Mouse (Mus musculus): ENCODE data around the gene Slc1a2. TPM values are rescaled to one million over a fixed set of nuclear protein-coding genes. Genes with fewer than 3 reads are reported as not detected.

The Slc1a2 gene
- polyA plus RNA-seq, 1 experiment from 2014 or later: 11.0 TPM

DNA sequence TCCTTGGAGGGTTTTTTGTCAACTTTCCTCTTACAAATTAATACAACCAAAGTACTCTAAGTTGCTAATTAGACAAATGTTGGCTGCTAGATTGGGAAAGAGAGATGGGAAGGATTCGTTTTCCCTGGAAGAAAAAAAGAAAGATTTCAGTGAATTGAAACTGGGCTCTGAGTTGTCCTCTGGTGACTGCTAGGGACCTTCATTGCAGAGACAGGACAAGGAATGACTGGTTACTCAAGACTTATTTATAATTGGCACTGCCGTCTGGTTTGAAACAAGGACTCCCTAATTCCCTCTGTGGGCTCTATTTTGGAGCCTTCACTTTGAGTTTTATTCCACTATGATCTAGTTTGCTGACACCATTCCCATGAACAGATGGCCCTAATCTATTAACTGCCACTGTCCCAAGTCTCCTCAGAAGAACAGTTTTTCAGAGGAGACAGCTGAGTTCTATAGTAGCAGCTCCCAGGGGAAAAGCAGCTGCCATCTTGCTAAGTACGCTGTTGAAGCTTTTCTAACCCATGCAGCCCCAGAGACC is 22.9 kb upstream of the Slc1a2 start:
- Histone ChIP-seq H3K9me3 (ENCODE audit: control insufficient read depth, low read length) (no peaks in the 10 kb centered on the region), H3K4me1 (replicated peaks; ENCODE audit: control insufficient read depth, insufficient read depth, low read length) (peaks cover 11% of the 10 kb centered on the region; the same call in 1 of the 2 replicates), H3K27me3 (replicated peaks; ENCODE audit: control insufficient read depth, insufficient read depth, low read length) (no peaks in the 10 kb centered on the region), H3K4me3 (replicated peaks; ENCODE audit: low read length) (no peak overlapping the region), H3K9ac (replicated peaks; ENCODE audit: low read depth, low read length) (no peak overlapping the region), H3K36me3 (ENCODE audit: control insufficient read depth, insufficient read depth) (no peaks in the 10 kb centered on the region), H3K4me2 (ENCODE audit: low read length) (no peak overlapping the region), H3K27ac (ENCODE audit: low read length) (no peak overlapping the region)
- 52% methylated on average over 3 of the region's 3 CpGs for WGBS
- ATAC-seq: no peak

GRCm38 (mm10) chr2:102636116-102636600 is 22.3 kb upstream of the Slc1a2 start:
- H3K27me3 ChIP-seq (replicated peaks; ENCODE audit: control insufficient read depth, insufficient read depth, low read length): no peaks in the 10 kb centered on the region
- 83% methylated on average over 7 of the region's 7 CpGs for WGBS
- H3K4me1 ChIP-seq (replicated peaks; ENCODE audit: control insufficient read depth, insufficient read depth, low read length): peaks cover 11% of the 10 kb centered on the region; the same call in 1 of the 2 replicates
- H3K4me3 ChIP-seq (replicated peaks; ENCODE audit: low read length): no peak overlapping the region
- no peak overlapping the region for H3K27ac ChIP-seq (ENCODE audit: low read length)
- H3K9ac ChIP-seq (replicated peaks; ENCODE audit: low read depth, low read length): no peak overlapping the region
- H3K36me3 ChIP-seq (ENCODE audit: control insufficient read depth, insufficient read depth): no peaks in the 10 kb centered on the region
- H3K4me2 ChIP-seq (ENCODE audit: low read length): no peak overlapping the region
- H3K9me3 ChIP-seq (ENCODE audit: control insufficient read depth, low read length): no peaks in the 10 kb centered on the region
- no peak for ATAC-seq

- WGBS: 25% methylated on average over 5 of the region's 5 CpGs
- no peak for ATAC-seq
These were observed 20.3 kb upstream of the Slc1a2 start for GRCm38 (mm10) chr2:102638140-102638539.

GRCm38 (mm10) chr2:102638690-102639089 is 19.8 kb upstream of the Slc1a2 start:
- H3K4me3 ChIP-seq (replicated peaks; ENCODE audit: low read length): no peak overlapping the region
- 7% methylated on average over 2 of the region's 2 CpGs for WGBS
- H3K4me1 ChIP-seq (replicated peaks; ENCODE audit: control insufficient read depth, insufficient read depth, low read length): peaks cover 11% of the 10 kb centered on the region; the same call in 1 of the 2 replicates
- H3K27me3 ChIP-seq (replicated peaks; ENCODE audit: control insufficient read depth, insufficient read depth, low read length): no peaks in the 10 kb centered on the region
- ATAC-seq: peak; percentile 63
- H3K9ac ChIP-seq (replicated peaks; ENCODE audit: low read depth, low read length): no peak overlapping the region
- no peak overlapping the region for H3K27ac ChIP-seq (ENCODE audit: low read length)
- no peaks in the 10 kb centered on the region for H3K9me3 ChIP-seq (ENCODE audit: control insufficient read depth, low read length)
- H3K36me3 ChIP-seq (ENCODE audit: control insufficient read depth, insufficient read depth): no peaks in the 10 kb centered on the region
- H3K4me2 ChIP-seq (ENCODE audit: low read length): no peak overlapping the region

More at GRCm38 (mm10) chr2:102638140-102638539, 20.3 kb upstream of the Slc1a2 start:
- H3K9me3 ChIP-seq (ENCODE audit: control insufficient read depth, low read length): no peaks in the 10 kb centered on the region
- no peaks in the 10 kb centered on the region for H3K36me3 ChIP-seq (ENCODE audit: control insufficient read depth, insufficient read depth)
- H3K27ac ChIP-seq (ENCODE audit: low read length): no peak overlapping the region
- no peak overlapping the region for H3K4me2 ChIP-seq (ENCODE audit: low read length)
- H3K4me1 ChIP-seq (replicated peaks; ENCODE audit: control insufficient read depth, insufficient read depth, low read length): peaks cover 11% of the 10 kb centered on the region; the same call in 1 of the 2 replicates
- H3K27me3 ChIP-seq (replicated peaks; ENCODE audit: control insufficient read depth, insufficient read depth, low read length): no peaks in the 10 kb centered on the region
- no peak overlapping the region for H3K4me3 ChIP-seq (replicated peaks; ENCODE audit: low read length)
- H3K9ac ChIP-seq (replicated peaks; ENCODE audit: low read depth, low read length): no peak overlapping the region

- H3K4me1 ChIP-seq (replicated peaks; ENCODE audit: control insufficient read depth, insufficient read depth, low read length): peaks cover 5% of the 10 kb centered on the region; the same call in 1 of the 2 replicates
- H3K9ac ChIP-seq (replicated peaks; ENCODE audit: low read depth, low read length): no peak overlapping the region
- H3K27ac ChIP-seq (ENCODE audit: low read length): no peak overlapping the region
- no peaks in the 10 kb centered on the region for H3K9me3 ChIP-seq (ENCODE audit: control insufficient read depth, low read length)
- no peaks in the 10 kb centered on the region for H3K27me3 ChIP-seq (replicated peaks; ENCODE audit: control insufficient read depth, insufficient read depth, low read length)
- WGBS: 75% methylated on average over 10 of the region's 10 CpGs
- ATAC-seq: peak; percentile 55; the same call in 1 of the 2 replicates
- H3K4me3 ChIP-seq (replicated peaks; ENCODE audit: low read length): no peak overlapping the region
- H3K4me2 ChIP-seq (ENCODE audit: low read length): no peak overlapping the region
- H3K36me3 ChIP-seq (ENCODE audit: control insufficient read depth, insufficient read depth): no peaks in the 10 kb centered on the region
These were observed 9.5 kb upstream of the Slc1a2 start for GRCm38 (mm10) chr2:102648845-102649500.

GRCm38 (mm10) chr2:102650322-102650721 is 8.1 kb upstream of the Slc1a2 start:
- no peak overlapping the region for H3K4me2 ChIP-seq (ENCODE audit: low read length)
- H3K27me3 ChIP-seq (replicated peaks; ENCODE audit: control insufficient read depth, insufficient read depth, low read length): no peaks in the 10 kb centered on the region
- H3K36me3 ChIP-seq (ENCODE audit: control insufficient read depth, insufficient read depth): no peaks in the 10 kb centered on the region
- no peak overlapping the region for H3K4me3 ChIP-seq (replicated peaks; ENCODE audit: low read length)
- WGBS: 65% methylated on average over 4 of the region's 4 CpGs
- H3K9ac ChIP-seq (replicated peaks; ENCODE audit: low read depth, low read length): no peak overlapping the region
- peaks cover 5% of the 10 kb centered on the region; the same call in 1 of the 2 replicates for H3K4me1 ChIP-seq (replicated peaks; ENCODE audit: control insufficient read depth, insufficient read depth, low read length)
- ATAC-seq: no peak
- no peak overlapping the region for H3K27ac ChIP-seq (ENCODE audit: low read length)
- no peaks in the 10 kb centered on the region for H3K9me3 ChIP-seq (ENCODE audit: control insufficient read depth, low read length)

DNA sequence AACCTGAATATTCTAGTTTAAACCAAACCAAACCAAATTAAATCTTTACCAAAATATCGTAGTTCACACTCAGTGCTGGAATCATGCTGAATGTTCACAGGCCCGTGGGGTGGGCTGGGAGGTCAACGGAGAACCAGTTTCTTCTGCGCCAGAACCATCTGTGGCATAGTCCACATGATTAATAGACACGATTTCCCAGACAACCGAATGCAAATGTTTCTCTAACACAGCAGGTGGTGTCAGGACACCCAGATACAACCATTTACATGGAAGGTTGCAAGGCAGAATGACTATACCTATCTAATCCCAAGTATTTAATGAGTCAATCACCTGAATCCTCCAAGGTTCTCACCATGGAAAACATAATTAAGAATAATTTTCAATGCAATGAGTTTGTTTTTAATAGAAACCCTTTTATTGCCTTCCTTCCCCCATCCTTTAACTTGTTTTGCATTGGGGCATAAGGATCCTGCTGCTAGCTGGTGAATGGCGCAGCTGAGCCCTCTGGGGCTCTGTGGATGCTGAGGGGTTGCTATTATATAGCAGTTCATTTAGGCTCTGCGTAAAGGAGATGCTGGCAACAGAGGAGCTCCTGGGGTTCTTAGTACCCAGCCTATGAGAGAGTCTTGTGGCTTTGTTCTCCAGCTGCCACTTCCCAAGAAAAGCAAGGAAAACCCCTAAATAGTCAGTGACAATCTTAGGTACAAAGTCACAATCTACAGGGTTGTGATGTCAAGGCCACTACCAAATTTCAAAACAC is 2.3 kb upstream of the Slc1a2 start:
- Histone ChIP-seq H3K4me2 (ENCODE audit: low read length) (no peak overlapping the region), H3K4me3 (replicated peaks; ENCODE audit: low read length) (no peak overlapping the region), H3K36me3 (ENCODE audit: control insufficient read depth, insufficient read depth) (no peaks in the 10 kb centered on the region), H3K4me1 (replicated peaks; ENCODE audit: control insufficient read depth, insufficient read depth, low read length) (peaks cover 26% of the 10 kb centered on the region), H3K27ac (ENCODE audit: low read length) (no peak overlapping the region), H3K9ac (replicated peaks; ENCODE audit: low read depth, low read length) (no peak overlapping the region), H3K27me3 (replicated peaks; ENCODE audit: control insufficient read depth, insufficient read depth, low read length) (0 out of 2 replicates have a peak, but pooled peaks cover 4% of the 10 kb centered on the region), H3K9me3 (ENCODE audit: control insufficient read depth, low read length) (no peaks in the 10 kb centered on the region)
- peak; percentile 26; the same call in 1 of the 2 replicates for ATAC-seq
- WGBS: 17% methylated on average over 8 of the region's 8 CpGs

GRCm38 (mm10) chr2:102657726-102658125 is 733 bp upstream of the Slc1a2 start:
- H3K4me2 ChIP-seq (ENCODE audit: low read length): peak overlapping the region; percentile 94
- H3K9me3 ChIP-seq (ENCODE audit: control insufficient read depth, low read length): no peaks in the 10 kb centered on the region
- 9% methylated on average over 7 of the region's 7 CpGs for WGBS
- H3K27me3 ChIP-seq (replicated peaks; ENCODE audit: control insufficient read depth, insufficient read depth, low read length): 0 out of 2 replicates have a peak, but pooled peaks cover 4% of the 10 kb centered on the region
- H3K4me1 ChIP-seq (replicated peaks; ENCODE audit: control insufficient read depth, insufficient read depth, low read length): peaks cover 41% of the 10 kb centered on the region
- H3K9ac ChIP-seq (replicated peaks; ENCODE audit: low read depth, low read length): no peak overlapping the region
- H3K27ac ChIP-seq (ENCODE audit: low read length): no peak overlapping the region
- no peak overlapping the region; the same call in none of the 2 replicates for H3K4me3 ChIP-seq (replicated peaks; ENCODE audit: low read length)
- no peaks in the 10 kb centered on the region for H3K36me3 ChIP-seq (ENCODE audit: control insufficient read depth, insufficient read depth)
- ATAC-seq: peak; percentile 34; the same call in 1 of the 2 replicates

All from forebrain, embryonic 16.5 days (tissue).